Mouse (Mus musculus): ENCODE results near the gene Gcnt1. TPM values are rescaled to one million over a fixed set of nuclear protein-coding genes. Genes with fewer than 3 reads are reported as not detected.

The Gcnt1 gene
- polyA plus RNA-seq, 1 experiment from 2014 or later: 1.5 TPM

GRCm38 (mm10) chr19:17328916-17329315 lies 43.7 kb downstream of the Gcnt1 start:
- Histone ChIP-seq H3K4me3 (ENCODE audit: low read depth, low read length) (no peak overlapping the region), H3K36me3 (ENCODE audit: control insufficient read depth, insufficient read depth, low read length) (no peaks in the 10 kb centered on the region), H3K9me3 (ENCODE audit: control insufficient read depth, low read length) (no peaks in the 10 kb centered on the region), H3K9ac (ENCODE audit: low read length) (no peak overlapping the region), H3K4me1 (replicated peaks; ENCODE audit: control insufficient read depth, insufficient read depth) (no peaks in the 10 kb centered on the region), H3K27me3 (ENCODE audit: control insufficient read depth, insufficient read depth, low read length) (no peaks in the 10 kb centered on the region), H3K27ac (replicated peaks) (no peak overlapping the region), H3K4me2 (replicated peaks; ENCODE audit: low read depth) (no peak overlapping the region)
- DNase-seq (ENCODE audit: low spot score): no peak
- ATAC-seq (ENCODE audit: low FRiP score, low TSS enrichment): no peak
- TF ChIP-seq CTCF (IDR thresholded peaks at IDR 0.05; ENCODE audit: low read depth) (no peak), EP300 (optimal IDR thresholded peaks at IDR 0.05) (no peak)
- 96% methylated on average over 10 of the region's 10 CpGs for WGBS

GRCm38 (mm10) chr19:17327881-17328404 lies 44.7 kb downstream of the Gcnt1 start:
- H3K27me3 ChIP-seq (ENCODE audit: control insufficient read depth, insufficient read depth, low read length): no peaks in the 10 kb centered on the region
- no peaks in the 10 kb centered on the region for H3K9me3 ChIP-seq (ENCODE audit: control insufficient read depth, low read length)
- no peaks in the 10 kb centered on the region for H3K4me1 ChIP-seq (replicated peaks; ENCODE audit: control insufficient read depth, insufficient read depth)
- no peaks in the 10 kb centered on the region for H3K36me3 ChIP-seq (ENCODE audit: control insufficient read depth, insufficient read depth, low read length)
- no peak overlapping the region for H3K27ac ChIP-seq (replicated peaks)
- ATAC-seq (ENCODE audit: low FRiP score, low TSS enrichment): no peak
- no peak overlapping the region for H3K4me3 ChIP-seq (ENCODE audit: low read depth, low read length)
- H3K4me2 ChIP-seq (replicated peaks; ENCODE audit: low read depth): no peak overlapping the region
- no peak for DNase-seq (ENCODE audit: low spot score)
- 84% methylated on average over 6 of the region's 6 CpGs for WGBS
- H3K9ac ChIP-seq (ENCODE audit: low read length): no peak overlapping the region
- TF ChIP-seq EP300 (optimal IDR thresholded peaks at IDR 0.05): no peak
- TF ChIP-seq CTCF (IDR thresholded peaks at IDR 0.05; ENCODE audit: low read depth): no peak

- Histone ChIP-seq H3K4me1 (replicated peaks; ENCODE audit: control insufficient read depth, insufficient read depth) (no peaks in the 10 kb centered on the region), H3K9ac (ENCODE audit: low read length) (no peak overlapping the region), H3K36me3 (ENCODE audit: control insufficient read depth, insufficient read depth, low read length) (no peaks in the 10 kb centered on the region), H3K9me3 (ENCODE audit: control insufficient read depth, low read length) (no peaks in the 10 kb centered on the region), H3K4me2 (replicated peaks; ENCODE audit: low read depth) (no peak overlapping the region), H3K27me3 (ENCODE audit: control insufficient read depth, insufficient read depth, low read length) (no peaks in the 10 kb centered on the region), H3K4me3 (ENCODE audit: low read depth, low read length) (no peak overlapping the region), H3K27ac (replicated peaks) (no peak overlapping the region)
- WGBS: 68% methylated on average over 5 of the region's 5 CpGs
- no peak for ATAC-seq (ENCODE audit: low FRiP score, low TSS enrichment)
- TF ChIP-seq EP300 (optimal IDR thresholded peaks at IDR 0.05) (no peak), CTCF (IDR thresholded peaks at IDR 0.05; ENCODE audit: low read depth) (no peak)
- DNase-seq (ENCODE audit: low spot score): no peak
Measured at GRCm38 (mm10) chr19:17323689-17324241, 48.9 kb downstream of the Gcnt1 start.

- H3K27ac ChIP-seq (replicated peaks): no peak overlapping the region
- H3K9ac ChIP-seq (ENCODE audit: low read length): no peak overlapping the region
- H3K4me2 ChIP-seq (replicated peaks; ENCODE audit: low read depth): no peak overlapping the region
- no peaks in the 10 kb centered on the region for H3K4me1 ChIP-seq (replicated peaks; ENCODE audit: control insufficient read depth, insufficient read depth)
- no peaks in the 10 kb centered on the region for H3K36me3 ChIP-seq (ENCODE audit: control insufficient read depth, insufficient read depth, low read length)
- 78% methylated on average over 11 of the region's 11 CpGs for WGBS
- ATAC-seq (ENCODE audit: low FRiP score, low TSS enrichment) (no peak), DNase-seq (ENCODE audit: low spot score) (no peak)
- H3K9me3 ChIP-seq (ENCODE audit: control insufficient read depth, low read length): no peaks in the 10 kb centered on the region
- no peak for TF ChIP-seq EP300 (optimal IDR thresholded peaks at IDR 0.05)
- TF ChIP-seq CTCF (IDR thresholded peaks at IDR 0.05; ENCODE audit: low read depth): no peak
- no peaks in the 10 kb centered on the region for H3K27me3 ChIP-seq (ENCODE audit: control insufficient read depth, insufficient read depth, low read length)
- H3K4me3 ChIP-seq (ENCODE audit: low read depth, low read length): no peak overlapping the region
Measured at GRCm38 (mm10) chr19:17323006-17323688, 49.5 kb downstream of the Gcnt1 start.

- no peak for TF ChIP-seq EP300 (optimal IDR thresholded peaks at IDR 0.05)
- TF ChIP-seq CTCF (IDR thresholded peaks at IDR 0.05; ENCODE audit: low read depth): no peak
- Histone ChIP-seq H3K4me1 (replicated peaks; ENCODE audit: control insufficient read depth, insufficient read depth) (no peaks in the 10 kb centered on the region), H3K27me3 (ENCODE audit: control insufficient read depth, insufficient read depth, low read length) (no peaks in the 10 kb centered on the region), H3K36me3 (ENCODE audit: control insufficient read depth, insufficient read depth, low read length) (no peaks in the 10 kb centered on the region), H3K27ac (replicated peaks) (no peak overlapping the region), H3K9me3 (ENCODE audit: control insufficient read depth, low read length) (no peaks in the 10 kb centered on the region), H3K4me2 (replicated peaks; ENCODE audit: low read depth) (no peak overlapping the region), H3K9ac (ENCODE audit: low read length) (no peak overlapping the region), H3K4me3 (ENCODE audit: low read depth, low read length) (no peak overlapping the region)
- ATAC-seq (ENCODE audit: low FRiP score, low TSS enrichment) (no peak), DNase-seq (ENCODE audit: low spot score) (no peak)
- 67% methylated on average over 4 of the region's 4 CpGs for WGBS
Measured at GRCm38 (mm10) chr19:17319770-17320169, 52.9 kb downstream of the Gcnt1 start.

- no peak for TF ChIP-seq EP300 (optimal IDR thresholded peaks at IDR 0.05)
- no peak for TF ChIP-seq CTCF (IDR thresholded peaks at IDR 0.05; ENCODE audit: low read depth)
- ATAC-seq (ENCODE audit: low FRiP score, low TSS enrichment): no peak
- no peaks in the 10 kb centered on the region for H3K27me3 ChIP-seq (ENCODE audit: control insufficient read depth, insufficient read depth, low read length)
- no peaks in the 10 kb centered on the region for H3K9me3 ChIP-seq (ENCODE audit: control insufficient read depth, low read length)
- no peak overlapping the region for H3K27ac ChIP-seq (replicated peaks)
- no peak overlapping the region for H3K4me2 ChIP-seq (replicated peaks; ENCODE audit: low read depth)
- H3K9ac ChIP-seq (ENCODE audit: low read length): no peak overlapping the region
- no peak overlapping the region for H3K4me3 ChIP-seq (ENCODE audit: low read depth, low read length)
- H3K4me1 ChIP-seq (replicated peaks; ENCODE audit: control insufficient read depth, insufficient read depth): no peaks in the 10 kb centered on the region
- 33% methylated on average over 3 of the region's 3 CpGs for WGBS
- no peaks in the 10 kb centered on the region for H3K36me3 ChIP-seq (ENCODE audit: control insufficient read depth, insufficient read depth, low read length)
- no peak for DNase-seq (ENCODE audit: low spot score)
Measured at GRCm38 (mm10) chr19:17318733-17319132, 53.9 kb downstream of the Gcnt1 start.

Measured in stomach, postnatal 0 days (tissue).